Mouse (Mus musculus) embryonic fibroblast, embryonic 13.5 days (primary cell): ENCODE data around the gene Dgke. TPM values are rescaled to one million over a fixed set of nuclear protein-coding genes. Genes with fewer than 3 reads are reported as not detected.

ENCODE experiments used
- H3K27ac ChIP-seq: 2 replicates; pipeline ENCODE4 v1.5.1; 2012; ENCODE audit warnings: low read length, control low read depth, inconsistent platforms; ENCODE audit not compliant: insufficient read depth
- H3K4me1 ChIP-seq: 2 replicates; pipeline ENCODE4 v1.6.1; 2011; ENCODE audit warnings: low read length; ENCODE audit not compliant: control insufficient read depth, insufficient read depth
- H3K4me3 ChIP-seq: 2 replicates; pipeline ENCODE4 v1.5.1; 2011; ENCODE audit warnings: mild to moderate bottlenecking, control low read depth, low read length; ENCODE audit not compliant: insufficient read depth
- CTCF ChIP-seq: IDR thresholded peaks from 2 replicates; pipeline ENCODE4 v1.5.1; 2011; ENCODE audit warnings: mild to moderate bottlenecking, control low read depth, low read length, moderate library complexity, borderline replicate concordance; ENCODE audit not compliant: insufficient read depth
- POLR2A ChIP-seq: IDR thresholded peaks from 2 replicates; pipeline ENCODE4 v1.6.1; 2011; ENCODE audit warnings: low read depth, mild to moderate bottlenecking, control low read depth, low read length, moderate library complexity
- polyA plus RNA-seq: library from polyadenylated mRNA; stranded (reverse); fragments of >200 nt; gene quantifications from 2 replicates; pipeline ENCODE4 v1.2.4, GENCODE M21; 2011; ENCODE audit warnings: low read depth; ENCODE audit not compliant: missing spikeins, insufficient read length

Dgke gene
- polyA plus RNA-seq, 1 experiment = 7.8 TPM

GRCm38 (mm10) chr11:89074783-89075413 is 8.2 kb upstream of the Dgke start:
- no peak overlapping the region for H3K27ac ChIP-seq
- no peaks in the 10 kb centered on the region for H3K4me1 ChIP-seq
- H3K4me3 ChIP-seq = no peak overlapping the region
- no peak for TF ChIP-seq POLR2A
- TF ChIP-seq CTCF = no peak

- TF ChIP-seq POLR2A = no peak
- no peak for TF ChIP-seq CTCF
- Histone ChIP-seq H3K4me1 (no peaks in the 10 kb centered on the region), H3K27ac (no peak within 1 kb of the TSS), H3K4me3 (no peak within 1 kb of the TSS)
Measured at GRCm38 (mm10) chr11:89073541-89073940, 6.9 kb upstream of the Dgke start, which contains the start of gene Gm525. TSS of gene Gm525 (plus strand) at chr11:89073841.

DNA sequence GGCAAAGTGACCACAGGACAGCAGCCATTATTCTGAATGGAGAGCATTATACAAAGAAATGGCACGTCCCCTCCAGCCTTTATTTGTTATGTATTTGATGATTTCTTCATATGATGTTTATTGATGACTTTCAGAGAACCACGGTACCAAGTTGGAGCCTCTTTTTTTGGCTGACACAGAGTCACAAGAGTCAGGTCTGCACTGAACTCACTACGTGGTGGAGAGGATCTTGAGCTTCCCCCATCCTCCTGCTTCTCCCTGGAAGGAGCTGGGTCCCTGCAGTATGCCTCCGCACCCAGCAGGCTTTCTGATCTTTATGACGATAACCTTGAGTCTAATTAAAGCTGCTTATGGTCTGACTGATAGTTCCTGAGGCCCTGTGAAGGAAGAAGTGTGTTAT is 4.9 kb upstream of the Dgke start:
- Histone ChIP-seq H3K4me3 (no peak overlapping the region), H3K27ac (no peak overlapping the region), H3K4me1 (no peaks in the 10 kb centered on the region)
- no peak for TF ChIP-seq POLR2A
- TF ChIP-seq CTCF = no peak

- Histone ChIP-seq H3K27ac (no peak overlapping the region), H3K4me1 (no peaks in the 10 kb centered on the region), H3K4me3 (no peak overlapping the region)
- TF ChIP-seq POLR2A (no peak), CTCF (no peak)
Measured at GRCm38 (mm10) chr11:89069303-89069702, 2.7 kb upstream of the Dgke start.

- TF ChIP-seq POLR2A = no peak
- TF ChIP-seq CTCF = no peak
- Histone ChIP-seq H3K4me3 (no peak overlapping the region), H3K27ac (no peak overlapping the region), H3K4me1 (no peaks in the 10 kb centered on the region)
Measured at GRCm38 (mm10) chr11:89068649-89069048, 2.0 kb upstream of the Dgke start.

DNA sequence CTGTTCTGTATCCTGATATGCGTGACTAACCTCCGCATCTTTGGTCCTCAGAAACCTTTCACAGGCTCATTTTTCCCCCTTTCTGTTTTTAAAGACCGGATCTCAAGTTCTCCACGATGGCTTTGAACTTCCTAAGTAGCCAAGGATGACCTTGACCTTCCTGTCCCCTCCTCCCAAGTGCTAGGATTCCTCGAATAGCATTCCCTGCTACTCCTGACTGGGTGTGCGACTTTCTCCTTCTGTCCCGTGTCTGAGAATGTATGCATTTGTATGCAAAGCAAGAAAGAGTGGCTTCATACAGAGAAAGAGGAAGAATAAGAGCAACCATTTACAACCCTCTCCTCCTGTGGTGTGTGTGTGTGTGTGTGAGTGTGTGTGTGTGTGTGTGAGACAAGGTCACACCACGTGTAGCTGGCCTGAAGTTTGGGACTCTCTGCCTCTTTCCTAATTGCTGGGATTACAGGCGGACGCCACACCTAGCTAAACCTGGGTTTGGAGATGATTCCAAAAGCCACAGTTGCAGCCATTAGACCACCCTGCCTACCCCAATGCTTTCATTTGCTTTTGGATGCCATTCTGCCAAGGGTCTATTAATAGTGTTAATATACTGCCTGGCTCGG is 1.3 kb upstream of the Dgke start:
- Histone ChIP-seq H3K4me1 (no peaks in the 10 kb centered on the region), H3K27ac (no peak overlapping the region), H3K4me3 (no peak overlapping the region)
- TF ChIP-seq POLR2A (no peak), CTCF (no peak)

DNA sequence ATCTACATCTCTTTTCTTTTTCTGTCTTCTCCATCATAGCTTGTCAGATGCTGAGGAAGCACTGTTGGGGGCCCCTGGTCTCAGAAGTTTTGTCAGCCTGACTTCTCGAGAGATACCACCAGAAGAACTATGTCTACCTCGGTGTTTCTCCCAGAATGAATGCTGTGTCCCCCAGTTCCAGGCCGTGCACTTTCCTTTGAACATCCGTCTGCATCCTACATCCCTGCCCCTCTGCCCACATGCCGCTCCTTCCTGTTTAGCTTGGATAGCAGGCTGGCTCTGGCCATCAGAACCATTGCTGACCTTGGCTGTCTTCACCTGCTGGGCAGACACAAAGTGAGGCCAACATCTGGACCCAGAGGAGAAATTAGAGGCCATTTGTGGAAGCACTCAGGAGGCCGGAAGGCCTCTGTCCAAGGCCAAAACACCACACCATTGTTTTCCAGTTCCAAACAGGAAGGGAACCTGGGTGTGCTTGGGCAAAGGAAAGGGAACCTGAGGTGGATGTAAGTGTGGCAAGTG is 712 bp upstream of the Dgke start:
- no peak overlapping the region for H3K4me3 ChIP-seq
- no peak overlapping the region for H3K27ac ChIP-seq
- H3K4me1 ChIP-seq = no peaks in the 10 kb centered on the region
- TF ChIP-seq POLR2A (no peak), CTCF (no peak)

GRCm38 (mm10) chr11:89066126-89066525 is 524 bp downstream of the Dgke start:
- Histone ChIP-seq H3K4me3 (no peak overlapping the region), H3K4me1 (no peaks in the 10 kb centered on the region), H3K27ac (no peak overlapping the region)
- TF ChIP-seq CTCF = no peak
- TF ChIP-seq POLR2A = no peak

DNA sequence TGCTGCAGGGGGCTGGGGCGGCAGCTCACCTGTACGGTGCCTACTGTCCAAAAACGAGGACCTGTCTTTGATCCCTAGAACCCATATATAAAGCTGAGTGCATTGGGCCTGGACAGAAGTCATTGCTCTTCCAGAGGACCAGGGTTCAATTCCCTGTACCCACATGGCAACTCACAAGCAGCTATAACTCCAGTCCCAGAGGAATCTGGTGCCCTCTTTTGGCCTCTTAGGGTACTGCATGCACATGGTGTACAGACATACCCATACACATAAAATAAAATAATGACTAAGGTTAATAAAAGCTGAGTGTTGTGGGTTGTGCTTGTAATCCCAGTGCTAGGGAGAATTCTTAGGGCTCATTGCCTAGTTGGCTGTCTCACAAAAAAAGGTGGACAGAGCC is 1.4 kb downstream of the Dgke start:
- Histone ChIP-seq H3K27ac (no peak overlapping the region), H3K4me1 (no peaks in the 10 kb centered on the region), H3K4me3 (no peak overlapping the region)
- TF ChIP-seq CTCF (no peak), POLR2A (no peak)

DNA sequence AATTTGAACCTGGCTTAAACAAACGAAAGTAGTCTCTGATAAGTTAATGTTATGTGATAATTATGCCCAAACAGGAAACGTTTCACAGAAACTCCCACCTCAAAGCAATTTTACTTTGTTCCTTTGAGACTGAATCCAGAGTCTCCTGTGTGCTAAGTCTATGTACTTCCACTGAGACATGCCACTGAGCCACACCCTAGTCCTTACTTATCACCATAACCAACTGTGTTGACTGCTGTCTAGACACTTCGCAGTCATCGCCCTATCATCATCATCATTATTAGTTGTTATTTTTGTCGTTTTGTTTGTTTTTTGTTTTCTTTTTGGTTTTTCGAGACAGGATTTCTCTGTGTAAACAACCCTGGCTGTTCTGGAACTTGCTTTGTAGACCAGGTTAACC is 2.3 kb downstream of the Dgke start:
- no peak overlapping the region for H3K4me3 ChIP-seq
- no peaks in the 10 kb centered on the region for H3K4me1 ChIP-seq
- TF ChIP-seq POLR2A = no peak
- TF ChIP-seq CTCF = no peak
- no peak overlapping the region for H3K27ac ChIP-seq

DNA sequence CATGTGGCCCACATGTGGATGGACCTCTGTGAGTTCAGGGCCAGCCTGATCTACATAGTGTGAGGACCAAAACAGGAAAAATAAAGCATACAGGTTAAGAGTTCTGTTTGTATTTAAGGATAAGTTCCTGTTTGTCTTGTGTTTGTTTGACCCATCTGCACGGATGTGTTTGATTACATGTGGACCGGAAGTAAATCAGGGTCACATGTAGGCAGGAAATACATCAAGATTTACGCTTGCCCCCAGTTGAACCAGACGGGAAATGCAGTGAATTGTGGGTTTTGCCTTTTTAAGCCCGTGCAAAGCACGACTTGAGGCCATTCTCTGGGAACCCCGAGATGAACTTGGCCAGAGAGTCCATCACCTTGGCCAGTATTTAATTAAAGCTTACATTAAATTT is 5.3 kb downstream of the Dgke start:
- H3K4me3 ChIP-seq = no peak overlapping the region
- H3K4me1 ChIP-seq = 0 out of 2 replicates have a peak, but pooled peaks cover 7% of the 10 kb centered on the region
- no peak overlapping the region for H3K27ac ChIP-seq
- TF ChIP-seq CTCF (no peak), POLR2A (no peak)
